Mouse (Mus musculus) c-Kit-positive CD71-negative TER-119-negative erythroid progenitor cells, embryonic 14.5 days (primary cell): ENCODE data around the gene Gpr84.

Experiments
- DNase-seq: peaks from one replicate; pipeline ENCODE4 v3.0.0-alpha.2; 2013; ENCODE audit warnings: low read depth

The Gpr84 gene

GRCm38 (mm10) chr15:103335488-103336235, 25.2 kb upstream of the Gpr84 start:
- no peak for DNase-seq

DNA sequence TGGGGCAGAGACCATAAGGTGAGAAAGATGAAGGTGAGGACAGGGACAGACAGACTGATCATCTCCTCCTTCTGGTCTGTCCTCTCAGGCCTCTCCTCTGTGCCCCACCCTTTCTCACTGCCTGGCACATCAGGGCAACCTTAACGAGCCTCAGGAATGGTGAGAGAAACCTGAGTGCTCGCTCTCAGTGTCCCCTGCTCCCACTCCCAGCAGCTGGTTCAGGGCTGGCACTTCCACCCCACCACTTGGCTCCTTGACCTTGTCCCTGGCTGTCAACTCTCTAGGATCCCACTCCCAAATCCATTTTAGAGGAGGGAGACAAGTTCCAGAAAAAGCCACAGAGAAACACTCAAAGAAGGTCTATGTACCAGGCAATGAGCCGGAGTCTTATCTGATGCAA, 24.6 kb upstream of the Gpr84 start:
- no peak for DNase-seq

DNA sequence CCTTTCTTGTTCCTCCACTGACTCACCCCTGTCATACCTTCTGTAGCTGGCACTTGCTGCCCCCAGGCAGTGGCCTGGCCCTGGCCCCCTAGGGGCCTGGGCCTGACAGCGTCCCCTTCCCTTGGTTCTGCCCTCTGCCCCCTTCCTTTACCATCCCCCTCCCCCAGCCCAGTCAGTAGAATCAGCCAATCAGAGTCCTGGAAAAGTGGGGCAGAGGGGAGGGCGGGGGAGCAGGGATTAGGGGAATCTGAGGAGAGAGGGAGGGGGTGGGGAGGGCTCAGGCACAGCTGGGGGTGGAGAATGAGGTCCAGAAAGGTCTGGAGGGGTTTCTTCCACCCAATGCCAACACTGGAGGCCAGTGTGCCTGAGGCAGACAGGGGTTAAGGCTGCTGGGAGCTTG, 23.8 kb upstream of the Gpr84 start:
- no peak for DNase-seq

GRCm38 (mm10) chr15:103333738-103334137, 23.3 kb upstream of the Gpr84 start:
- DNase-seq, result no peak

GRCm38 (mm10) chr15:103333081-103333615, 22.7 kb upstream of the Gpr84 start:
- DNase-seq, result no peak

- DNase-seq, result peak; percentile 84
These were observed 13.2 kb upstream of the Gpr84 start for GRCm38 (mm10) chr15:103323455-103324247.

- no peak for DNase-seq
These were observed 12.7 kb upstream of the Gpr84 start for GRCm38 (mm10) chr15:103323070-103323454.

DNA sequence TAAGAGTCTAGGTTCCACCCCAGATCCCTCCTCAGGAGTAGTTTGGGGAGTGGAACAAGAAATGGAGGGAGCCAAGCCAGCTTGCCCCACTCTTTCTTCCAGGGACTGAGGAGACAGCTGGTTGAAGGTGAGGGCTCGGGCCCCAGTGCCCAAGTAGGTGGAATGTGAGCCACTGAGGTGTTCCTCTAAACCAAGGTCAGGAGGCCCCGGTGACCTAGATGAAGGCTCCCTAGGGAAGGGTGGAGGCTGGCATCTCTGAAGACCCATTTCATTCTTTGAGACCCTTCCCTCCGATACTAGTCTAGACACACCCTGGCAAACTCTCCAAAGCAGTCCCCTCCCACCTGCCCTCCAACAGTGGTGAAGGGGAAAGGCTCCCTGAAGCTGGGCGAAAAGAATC, 12.0 kb upstream of the Gpr84 start:
- no peak for DNase-seq

DNA sequence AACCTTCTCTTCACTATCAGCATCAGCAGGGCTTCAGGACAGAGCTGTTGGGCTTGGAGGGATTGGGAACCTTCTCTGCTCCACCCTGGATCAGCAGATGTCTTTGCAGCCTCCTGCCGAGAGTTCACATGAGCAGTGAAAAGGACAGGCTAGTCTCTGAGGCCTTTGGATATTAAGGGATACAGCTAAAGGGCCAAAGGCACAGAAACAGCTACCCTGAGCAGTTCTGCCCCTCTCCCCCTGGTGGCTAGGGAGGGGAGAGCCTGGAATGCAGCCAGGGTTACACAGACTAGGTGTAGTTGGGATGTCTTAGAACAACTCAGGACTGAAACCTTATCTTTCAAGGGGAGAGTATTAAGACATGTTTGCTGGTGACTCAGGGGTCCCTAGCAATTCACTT, 10.7 kb upstream of the Gpr84 start:
- DNase-seq, result no peak

- DNase-seq, result no peak
These were observed 7.9 kb upstream of the Gpr84 start for GRCm38 (mm10) chr15:103318201-103318816.

- no peak for DNase-seq
These were observed 7.3 kb upstream of the Gpr84 start for GRCm38 (mm10) chr15:103317731-103318130.

DNA sequence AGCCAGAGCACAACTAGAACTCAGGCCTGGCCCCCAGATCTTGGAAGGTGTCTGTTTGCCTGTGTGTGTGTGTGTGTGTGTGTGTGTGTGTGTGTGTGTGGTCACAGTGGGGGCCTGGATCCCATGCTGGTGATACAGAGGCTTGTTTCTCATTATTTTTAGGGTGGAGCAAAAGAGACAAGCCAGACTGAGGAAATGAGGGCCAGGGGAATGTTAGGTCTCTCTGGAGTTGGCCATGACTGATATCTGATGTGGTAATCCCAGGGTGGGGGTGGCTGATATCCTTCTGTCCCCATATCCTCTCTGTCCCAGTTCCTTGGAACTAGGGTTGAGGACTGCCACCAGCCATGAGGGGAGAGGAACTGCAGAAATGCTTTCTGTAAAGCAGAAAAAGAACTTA, 6.7 kb upstream of the Gpr84 start:
- DNase-seq, result no peak

GRCm38 (mm10) chr15:103315979-103316776, 5.8 kb upstream of the Gpr84 start:
- DNase-seq, result no peak

GRCm38 (mm10) chr15:103315011-103315502, 4.6 kb upstream of the Gpr84 start:
- DNase-seq, result no peak

- no peak for DNase-seq
These were observed 3.8 kb upstream of the Gpr84 start for GRCm38 (mm10) chr15:103314181-103314580.

DNA sequence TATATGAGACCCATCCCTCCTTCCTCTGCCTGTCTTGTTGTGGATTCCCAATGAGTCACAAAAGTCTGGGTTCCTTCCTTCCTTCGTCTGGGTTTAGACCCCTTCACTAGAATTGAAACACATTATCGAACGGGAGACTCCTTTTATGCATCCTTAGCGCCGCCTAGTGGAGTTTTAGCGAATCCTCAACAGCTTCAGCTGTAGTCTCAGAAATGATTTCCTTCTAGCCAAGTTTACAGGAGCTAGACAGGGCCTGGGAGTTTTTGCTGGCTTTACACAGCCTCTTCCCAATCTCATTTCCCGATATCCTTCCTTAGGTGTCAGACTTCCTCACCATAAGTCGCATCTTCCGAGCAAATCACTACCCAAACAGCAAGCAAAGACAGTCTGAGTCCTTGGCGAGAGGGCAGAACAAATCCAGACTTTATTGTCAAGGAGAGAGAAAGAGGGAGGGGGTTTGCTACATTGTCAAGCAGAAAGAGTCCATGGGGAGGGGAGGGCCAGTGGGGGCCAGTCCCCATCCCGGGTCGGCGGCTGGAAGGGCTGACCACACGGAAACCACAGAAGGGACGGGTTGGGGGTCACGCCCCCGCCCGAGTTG, 3.2 kb upstream of the Gpr84 start:
- DNase-seq, result peak; percentile 69

DNA sequence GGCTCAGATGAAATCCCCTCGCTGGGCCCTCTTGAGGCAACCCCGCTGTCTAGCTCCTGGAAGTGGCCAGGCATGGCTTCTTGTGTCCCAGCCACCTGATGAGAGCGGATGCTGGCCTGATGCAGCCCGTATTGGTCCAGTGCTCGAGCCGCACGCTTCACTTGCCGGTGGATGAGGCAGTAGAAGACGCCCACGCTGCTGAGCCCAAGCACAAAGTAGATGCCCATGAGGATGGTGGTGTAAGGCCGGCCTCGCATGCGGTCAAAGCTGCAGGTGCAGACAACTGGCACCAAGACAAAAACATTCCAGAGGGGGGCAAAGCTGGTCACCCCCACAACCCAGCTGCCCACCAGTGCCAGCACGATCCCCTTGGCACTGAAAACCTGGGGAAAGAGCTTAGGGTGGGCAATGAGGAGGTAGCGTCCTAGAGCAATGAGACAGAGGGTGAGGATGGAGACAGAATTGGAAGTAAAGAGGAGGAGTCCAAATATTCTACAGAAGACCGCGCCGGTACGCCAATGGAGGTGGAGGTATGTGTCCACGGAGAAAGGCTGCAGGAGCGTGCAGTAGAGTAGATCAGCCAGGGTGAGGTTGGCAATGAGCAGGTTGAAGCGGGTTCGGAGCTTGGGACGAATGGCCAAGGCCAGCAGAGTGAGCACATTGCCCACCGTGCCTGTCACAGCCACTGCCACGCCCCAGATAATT, 1.4 kb downstream of the Gpr84 start:
- DNase-seq, result no peak

DNA sequence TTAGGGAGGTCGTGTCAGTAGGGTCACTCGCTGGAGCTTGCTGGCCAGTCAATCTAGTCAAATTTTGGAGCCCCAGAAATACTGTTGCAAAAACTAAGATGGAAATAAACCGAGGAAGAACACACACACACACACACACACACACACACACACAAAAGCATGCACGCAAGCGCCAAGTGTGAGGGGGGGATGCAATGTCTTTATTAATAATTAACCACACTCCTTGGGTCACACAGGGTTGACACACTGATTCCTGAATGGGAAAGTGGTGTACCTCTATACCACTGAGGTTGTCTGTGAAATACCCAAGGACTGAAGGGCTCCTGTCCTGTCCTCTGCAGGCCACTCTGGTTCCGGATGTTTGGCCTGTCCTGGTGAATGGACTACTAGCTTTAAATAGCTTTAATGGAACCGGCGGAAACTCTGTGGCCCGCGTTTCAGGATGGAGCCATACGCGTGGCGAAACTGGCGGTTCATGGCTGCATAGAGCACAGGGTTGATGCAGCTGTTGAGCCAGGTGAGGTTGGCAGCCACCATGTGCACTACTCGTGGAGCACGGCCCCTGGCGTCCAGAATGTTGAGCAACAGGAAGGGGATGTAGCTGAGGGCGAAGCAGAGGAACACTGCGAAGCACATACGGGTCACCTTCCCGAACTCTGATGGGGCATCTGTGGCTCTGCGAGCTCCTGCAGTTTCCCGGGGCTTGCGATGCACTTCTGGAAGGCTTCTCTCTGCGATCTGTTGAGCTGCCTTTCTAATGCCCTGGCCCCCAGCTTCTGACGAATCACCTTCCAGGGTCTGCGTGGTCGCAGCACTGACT, 2.1 kb downstream of the Gpr84 start:
- no peak for DNase-seq

DNA sequence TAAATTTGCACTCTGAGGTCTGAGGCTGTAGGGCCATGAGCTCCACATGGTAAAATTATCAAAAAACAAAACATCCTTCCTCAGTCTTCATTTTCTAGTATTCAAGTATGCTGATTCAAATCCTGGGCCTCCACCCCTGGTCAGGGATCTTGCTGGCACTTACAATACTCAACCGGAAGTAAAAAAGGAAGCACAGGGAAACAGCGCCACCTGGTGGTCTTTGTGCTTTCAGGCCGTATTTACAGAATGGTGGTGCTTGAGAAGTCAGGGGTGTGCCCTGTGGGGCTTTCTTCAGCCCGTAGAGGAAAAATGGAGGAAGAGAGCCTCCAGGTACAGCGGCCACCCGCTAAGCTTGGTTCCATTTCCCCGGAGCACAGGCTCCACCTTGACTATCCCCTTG, 3.3 kb downstream of the Gpr84 start:
- DNase-seq, result peak; percentile 99
